Mouse (Mus musculus) bone marrow, adult 2 months (tissue): ENCODE measurements at regions not wholly inside any gene's neighbourhood (a gene's known extent, or its start where the extent isn't known, plus 50 kb on each side); places are given as distances from the start of the nearest gene placed in this dataset.
A peak's percentile ranks its signal among the peaks of the same experiment; 100 is the strongest.

Source experiments
- CTCF ChIP-seq: fragments of 200-500 bp; IDR thresholded peaks from 2 replicates; pipeline ENCODE4 v1.5.1; 2011; ENCODE audit warnings: low read length, control low read depth; ENCODE audit not compliant: control insufficient read depth, insufficient read depth
- POLR2A ChIP-seq: fragments of 200-500 bp; IDR thresholded peaks from 2 replicates; pipeline ENCODE4 v1.6.1; 2011; ENCODE audit warnings: low read depth, mild to moderate bottlenecking, control low read depth, low read length, borderline replicate concordance; ENCODE audit not compliant: control insufficient read depth

DNA sequence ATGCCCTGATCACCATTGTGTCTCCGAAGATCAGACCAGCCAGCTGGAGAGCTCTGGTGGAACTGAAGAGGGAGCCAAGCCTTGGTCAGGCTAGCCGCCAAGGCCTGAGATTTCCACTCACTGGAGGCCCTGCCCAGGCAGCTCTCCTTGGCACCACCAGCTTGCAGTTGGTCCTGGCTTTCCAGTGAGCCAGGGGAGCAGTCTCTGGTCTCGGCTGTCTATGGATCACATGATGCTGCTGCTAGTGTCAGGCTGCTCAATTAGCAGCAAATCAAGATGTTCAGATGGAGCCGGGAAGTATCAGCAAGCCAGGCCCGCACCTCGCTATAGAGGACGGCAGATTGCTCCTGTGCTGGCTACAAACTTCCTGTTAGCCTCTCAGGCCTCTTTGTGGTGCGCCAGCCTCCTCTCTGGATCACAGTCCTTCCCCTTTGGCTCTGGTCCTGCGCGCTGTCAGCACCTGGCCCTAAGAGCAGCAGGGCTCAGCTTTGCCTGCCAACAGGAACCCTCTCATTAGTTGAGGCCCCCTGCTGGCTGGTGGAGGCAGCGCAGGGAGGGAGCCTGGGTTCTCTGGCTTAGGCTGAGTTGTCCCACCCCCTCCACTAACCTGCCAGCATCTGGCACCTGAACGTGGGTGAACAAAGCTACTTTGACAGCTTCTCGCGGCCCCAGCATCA, 174.8 kb upstream of the Ntm start:
- peak; percentile 37; the same call in 1 of the 2 replicates for TF ChIP-seq CTCF
- TF ChIP-seq POLR2A, result no peak
